Mouse (Mus musculus): Measurements from ENCODE around the gene Liph.
"Not testable (repeated sequence)": the region's sequence is repeated elsewhere in the genome, so short reads cannot be mapped to it uniquely, and the experiment has no call there.

Liph gene

DNA sequence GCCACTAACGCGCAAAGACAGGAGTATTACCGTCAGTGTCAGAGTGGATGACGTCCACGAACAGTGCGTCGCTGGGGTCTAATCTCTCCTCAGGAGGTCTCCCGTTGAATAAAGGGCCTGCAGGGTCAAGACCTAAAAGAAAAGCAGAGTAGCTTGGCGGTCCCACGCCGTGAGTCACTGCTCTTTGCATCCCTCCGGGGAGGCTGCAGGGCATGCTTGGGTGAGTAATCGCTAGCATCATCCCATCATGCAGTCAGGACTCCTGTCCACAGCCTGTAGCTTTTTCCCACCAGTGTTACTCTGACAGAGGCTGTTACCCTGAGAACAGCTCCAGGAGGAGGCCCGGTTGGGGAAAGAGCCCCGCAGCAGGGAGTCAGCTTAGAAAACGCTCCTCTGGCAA, 19.3 kb downstream of the Liph start:
- DNase-seq (ENCODE audit: extremely low spot score, low spot score): no peak

DNA sequence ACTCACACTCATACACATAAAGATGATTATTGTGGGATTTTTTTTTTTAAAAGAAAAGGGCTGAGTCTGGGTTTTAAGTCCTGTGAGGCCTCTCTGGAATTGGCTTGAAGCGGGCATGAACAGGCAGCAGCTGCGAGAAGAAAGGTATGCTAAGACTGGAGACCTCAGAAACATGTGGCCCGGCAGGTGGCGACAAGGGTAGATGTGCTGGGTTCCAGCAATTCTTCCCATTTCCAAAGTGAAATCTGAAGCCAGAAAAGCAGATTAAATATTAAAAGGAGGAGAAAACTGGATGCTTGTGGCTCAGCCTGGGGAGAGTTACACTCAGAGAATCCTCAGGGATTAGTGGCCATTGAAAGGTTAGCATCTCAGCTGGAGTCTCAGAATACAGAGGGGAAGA, 24.0 kb downstream of the Liph start:
- no peak for DNase-seq (ENCODE audit: extremely low spot score, low spot score)

DNA sequence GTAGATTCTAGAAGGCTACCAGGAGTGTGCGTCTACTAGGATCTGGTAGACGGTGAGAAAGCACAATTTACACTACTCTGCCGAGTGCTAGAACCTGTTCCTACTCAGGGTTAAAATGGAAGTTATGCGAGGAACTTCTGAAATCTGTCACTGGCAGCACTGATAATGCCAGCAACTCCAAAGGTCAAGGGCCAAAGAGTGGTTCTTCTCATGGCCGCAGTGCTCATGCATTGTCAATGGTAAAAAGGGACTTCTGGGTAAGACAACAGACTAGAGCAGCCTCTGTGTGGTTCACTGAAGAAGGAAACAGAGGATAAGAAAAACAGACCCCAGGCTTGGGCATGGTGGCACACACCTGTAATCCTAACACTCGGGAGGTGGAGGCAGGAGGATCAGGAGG, 24.9 kb downstream of the Liph start:
- DNase-seq (ENCODE audit: extremely low spot score, low spot score): no peak

DNA sequence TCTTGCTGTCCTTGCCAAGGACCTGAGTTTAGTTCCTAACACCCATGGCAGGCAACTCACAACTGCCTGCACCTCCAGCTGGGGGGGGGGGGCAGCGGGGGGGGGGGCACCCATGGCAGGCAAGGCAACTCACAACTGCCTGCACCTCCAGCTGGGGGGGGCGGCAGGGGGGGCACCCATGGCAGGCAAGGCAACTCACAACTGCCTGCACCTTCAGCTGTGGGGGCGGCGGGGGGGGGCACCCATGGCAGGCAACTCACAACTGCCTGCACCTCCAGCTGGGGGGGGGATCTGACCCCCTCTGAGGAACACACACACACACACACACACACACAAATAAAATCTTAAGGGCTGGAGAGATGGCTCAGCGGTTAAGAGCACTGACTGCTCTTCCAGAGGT, 25.6 kb downstream of the Liph start:
- DNase-seq (ENCODE audit: extremely low spot score, low spot score): no peak

DNA sequence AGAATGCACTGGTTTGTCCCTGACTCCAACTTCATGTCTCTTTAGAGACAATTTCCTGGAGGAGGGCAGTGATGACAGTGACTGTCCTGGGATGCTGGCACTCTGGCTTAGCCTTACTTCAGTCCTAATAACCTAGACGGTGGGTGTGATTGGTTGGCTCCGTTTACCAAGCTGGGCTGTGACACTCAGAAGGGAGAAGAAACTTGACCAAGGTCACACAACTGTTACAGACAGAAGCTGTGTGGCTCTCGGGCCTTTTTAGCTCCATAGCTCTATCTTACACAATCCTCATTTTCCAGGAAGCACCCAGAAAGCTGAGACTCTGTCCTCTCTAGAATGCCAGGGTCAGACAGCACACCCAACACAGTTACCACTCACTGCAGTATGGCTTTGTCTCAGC, 29.9 kb downstream of the Liph start:
- no peak for DNase-seq (ENCODE audit: extremely low spot score, low spot score)

DNA sequence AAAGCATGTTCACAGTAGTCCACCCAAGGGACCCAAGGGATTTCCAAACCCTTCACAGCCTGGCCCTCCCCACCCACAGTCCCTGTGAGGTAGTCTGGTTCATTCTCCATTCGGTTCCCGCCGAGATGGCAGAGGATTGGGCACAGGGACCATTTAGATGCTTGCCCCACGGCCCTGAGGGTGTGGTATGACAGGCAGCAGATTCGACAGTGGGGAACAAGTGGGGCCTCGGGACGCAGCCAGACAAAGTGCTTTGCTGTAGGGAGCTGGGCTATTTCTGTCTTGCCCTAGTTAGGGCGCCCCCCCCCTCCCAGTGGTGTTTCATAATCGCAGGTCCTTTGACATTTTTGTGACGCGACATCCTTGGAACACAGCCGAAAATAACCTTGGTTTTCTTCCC, 39.9 kb downstream of the Liph start:
- no peak for DNase-seq (ENCODE audit: extremely low spot score, low spot score)

DNA sequence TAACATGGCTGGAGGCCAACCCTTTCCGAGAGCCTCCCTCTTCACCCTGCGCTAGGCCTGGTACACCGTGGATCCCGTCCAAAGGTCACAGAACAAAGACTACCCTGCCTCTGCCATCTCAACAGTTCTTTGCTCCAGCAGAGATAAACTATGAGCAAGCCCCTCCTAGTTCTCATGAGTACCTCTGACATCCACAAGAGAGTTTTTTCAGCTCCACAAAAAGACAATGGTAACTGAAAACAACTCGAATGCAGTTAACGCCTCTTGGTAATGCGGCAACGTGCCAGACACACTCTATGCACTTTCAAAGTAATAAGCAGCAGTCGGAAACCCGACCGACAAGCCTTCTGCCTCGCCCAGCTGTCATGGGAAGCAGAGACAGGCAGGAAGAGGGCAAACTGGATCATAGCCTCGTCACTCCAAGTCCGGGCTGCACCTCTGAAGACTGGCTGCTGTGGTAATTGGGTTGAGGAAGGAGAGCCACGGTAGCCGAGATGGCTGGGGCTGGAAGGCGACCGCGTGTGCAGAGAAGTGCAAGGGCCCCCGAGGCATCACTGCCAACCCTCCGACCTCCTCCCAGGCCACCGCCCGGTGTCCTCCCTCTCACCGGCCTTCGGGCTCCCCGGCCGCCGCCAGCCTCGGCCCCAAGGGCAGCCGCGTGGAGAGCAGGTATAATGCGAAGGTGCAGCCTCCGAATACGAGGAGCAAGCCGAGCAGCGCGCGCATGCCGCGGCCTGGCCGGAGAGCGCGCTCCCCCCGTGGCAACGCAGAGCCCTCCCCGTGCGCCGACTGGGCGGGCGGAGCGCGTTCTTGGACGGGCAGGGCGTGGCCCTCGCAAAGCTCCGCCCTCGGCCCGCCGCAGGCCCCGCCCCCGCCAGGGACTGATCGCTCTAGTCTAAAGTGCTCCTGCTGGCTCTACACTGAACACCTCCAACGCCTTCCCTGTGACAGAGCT, 48.4 kb downstream of the Liph start, which contains the start of gene Tmem41a:
Tmem41a (minus strand) TSS at position 792 of the 955 bp plus-strand sequence.
- DNase-seq (ENCODE audit: extremely low spot score, low spot score): peak; percentile 89

DNA sequence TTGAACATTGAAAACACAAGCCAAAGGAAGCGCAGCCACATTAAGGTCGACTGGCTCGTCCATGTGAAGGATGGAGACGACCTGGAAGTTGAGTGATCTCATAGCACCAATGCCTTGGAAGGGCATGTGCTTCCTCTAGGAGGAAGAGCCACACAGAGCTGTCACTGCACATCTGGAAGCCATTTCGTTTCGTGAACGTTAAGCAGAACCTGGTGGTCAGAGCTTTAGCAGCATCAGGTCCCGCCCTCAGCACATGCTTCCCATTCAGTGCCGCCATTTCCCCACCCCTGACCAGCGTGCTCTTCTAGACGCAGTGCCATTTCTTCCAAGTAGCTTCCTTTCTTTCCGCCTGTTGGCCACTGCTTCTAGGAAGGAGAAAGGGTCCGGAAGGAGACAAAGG, 67.0 kb downstream of the Liph start:
- peak; percentile 17 for DNase-seq (ENCODE audit: extremely low spot score, low spot score)

DNA sequence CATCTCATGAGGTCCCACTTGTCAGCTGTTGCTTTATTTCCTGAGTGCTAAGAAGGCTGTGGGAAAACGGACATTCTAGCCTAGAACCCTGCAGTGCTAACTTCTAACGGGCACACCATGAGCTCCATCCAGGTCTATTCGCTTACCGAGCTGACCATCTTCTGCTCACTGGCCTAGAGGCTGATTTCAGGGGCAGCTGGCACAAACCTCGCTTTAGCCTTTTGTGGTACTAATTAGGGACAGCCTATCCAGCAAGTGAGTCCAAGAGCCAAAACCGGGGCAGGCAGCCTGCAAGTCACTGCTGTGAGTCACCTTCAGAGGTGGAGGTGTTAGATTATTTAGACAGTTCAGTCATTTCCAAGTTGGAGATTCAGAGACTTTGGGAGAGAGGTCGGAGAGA, 78.8 kb downstream of the Liph start:
- no peak for DNase-seq (ENCODE audit: extremely low spot score, low spot score)

DNA sequence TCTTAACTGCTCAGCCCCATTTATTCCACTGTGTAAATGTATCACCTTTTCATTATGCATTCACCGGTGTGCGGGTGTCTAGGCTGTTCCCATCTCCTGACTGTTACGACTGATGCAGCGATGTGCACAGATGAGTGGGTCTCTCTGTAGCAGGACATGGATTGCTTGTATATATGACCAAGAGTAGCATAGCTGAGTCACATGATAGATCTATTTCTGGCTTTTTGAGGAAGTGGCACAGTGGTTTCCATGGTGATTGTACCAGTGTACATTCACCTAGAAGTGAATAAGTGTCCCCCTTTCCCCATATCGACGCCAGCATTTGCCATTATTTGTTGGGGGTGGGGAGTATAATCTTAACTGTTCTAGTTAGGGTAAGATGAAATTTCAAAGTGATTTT, 82.1 kb downstream of the Liph start:
- no peak for DNase-seq (ENCODE audit: extremely low spot score, low spot score)

DNA sequence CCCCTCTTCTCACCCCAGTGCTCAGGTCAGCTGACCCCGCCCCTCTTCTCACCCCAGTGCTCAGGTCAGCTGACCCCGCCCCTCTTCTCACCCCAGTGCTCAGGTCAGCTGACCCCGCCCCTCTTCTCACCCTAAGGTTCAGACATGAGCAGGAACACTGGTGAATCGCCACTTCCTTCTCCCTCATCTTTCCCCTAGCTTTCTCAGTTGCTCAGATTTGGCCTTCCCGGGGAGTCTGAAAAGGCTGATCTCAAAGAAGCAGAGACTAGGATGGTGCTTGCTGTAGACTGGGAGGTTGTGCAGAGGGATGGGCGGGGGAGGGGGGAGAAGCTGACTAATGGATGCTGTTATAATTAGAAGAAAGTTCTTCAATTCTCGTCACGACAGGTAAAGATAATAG, 86.6 kb downstream of the Liph start:
- not testable (repeated sequence) for DNase-seq (ENCODE audit: extremely low spot score, low spot score)

DNA sequence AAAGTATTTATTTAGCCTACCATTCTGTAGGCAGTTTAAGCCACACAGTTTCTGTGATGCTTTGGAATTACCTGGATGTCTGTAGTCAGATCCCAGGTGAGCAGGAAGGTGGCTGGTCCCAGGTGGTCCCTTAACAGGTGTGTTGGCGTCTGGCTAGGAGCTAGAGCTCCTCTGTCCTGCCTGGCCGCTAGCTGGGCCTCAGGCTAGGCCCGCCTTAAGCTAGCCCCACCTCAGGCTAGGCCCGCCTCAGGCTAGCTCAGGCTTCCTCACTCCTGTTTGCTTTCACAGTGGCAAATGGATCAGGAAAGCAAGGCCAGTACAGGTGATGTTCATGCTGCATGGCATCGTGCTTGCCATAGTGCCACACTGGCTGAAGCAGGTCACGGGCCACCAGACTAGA, 88.6 kb downstream of the Liph start:
- DNase-seq (ENCODE audit: extremely low spot score, low spot score): no peak

DNA sequence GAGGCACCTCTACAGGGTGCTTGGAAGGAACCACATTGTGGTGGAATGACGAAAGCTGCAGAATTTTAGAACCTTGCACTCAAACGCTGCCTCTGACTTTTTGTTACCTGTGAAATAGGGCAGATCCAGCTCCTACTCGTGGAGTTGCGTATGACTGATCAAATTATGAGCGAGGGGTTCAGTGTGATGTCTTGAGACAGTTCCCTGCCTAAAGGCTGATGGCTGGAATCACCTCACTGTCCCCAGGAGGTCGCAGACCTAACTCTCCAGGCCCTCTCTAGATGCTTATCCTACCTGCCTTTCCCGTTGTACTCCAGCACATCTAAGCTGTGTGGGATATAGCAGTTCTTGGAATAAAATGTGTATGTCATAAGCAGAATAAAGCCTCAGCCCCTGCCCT, 89.5 kb downstream of the Liph start:
- no peak for DNase-seq (ENCODE audit: extremely low spot score, low spot score)

DNA sequence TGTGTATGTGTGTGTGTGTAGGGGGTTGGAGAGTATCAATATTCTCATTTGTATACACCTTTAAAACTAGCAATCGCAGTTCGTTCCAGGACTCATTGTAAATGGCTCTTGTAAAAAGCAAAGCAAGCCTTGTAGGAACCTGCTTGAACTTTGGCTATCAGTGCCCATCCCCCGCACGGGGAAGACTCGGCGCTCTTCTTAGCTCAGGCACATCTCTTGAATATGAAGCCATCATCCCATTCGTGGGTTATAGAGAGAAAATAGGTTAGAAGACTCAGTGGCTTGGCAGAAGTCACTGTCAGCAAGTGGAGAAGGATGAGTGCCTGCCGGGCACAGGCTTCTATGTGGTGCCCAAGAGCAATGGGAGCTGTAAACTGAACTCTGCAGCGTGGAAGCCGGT, 90.8 kb downstream of the Liph start:
- DNase-seq (ENCODE audit: extremely low spot score, low spot score): no peak
